ENCODE assay signal across 10 mouse cellular contexts in genomic region chr11:94073283-94073682, GRCm38 (mm10).
DNase-seq lines count a peak whose midpoint lies in the region; ATAC-seq and TF ChIP-seq lines count a peak whose summit lies in the region.
"Had no signal": no experiment of that assay in that cellular context is flagged by ENCODE, and none has a peak within 500 bp of the region (broad histone marks: within the 10 kb centered on the region; RNA-seq: fewer than 3 reads in every experiment).

No protein-coding gene starts in this region.

- ATAC-seq in CD4-positive, CD25-positive, alpha-beta regulatory T cell, adult 4 months = no peak

- peak; percentile 53 for TF ChIP-seq CTCF in kidney, adult 2 months (conservative IDR thresholded peaks at IDR 0.05; ENCODE audit: insufficient read depth, insufficient read length, low read depth, low read length)
- peak; percentile 36; the same call in 1 of the 2 replicates for TF ChIP-seq CTCF in brain, embryonic 14.5 days (IDR thresholded peaks at IDR 0.05; ENCODE audit: borderline replicate concordance, extremely low read depth, insufficient read depth, insufficient read length)

- H3K27ac ChIP-seq in kidney, adult 2 months (ENCODE audit: insufficient read depth, low read depth, low read length) = no peak overlapping the region
- H3K27ac ChIP-seq: hindbrain, embryonic 15.5 days; midbrain, embryonic 12.5 days had no signal

- 80% methylated on average over 4 of the region's 4 CpGs for WGBS in kidney, adult 2 months

- no peak overlapping the region for H3K4me3 ChIP-seq in kidney, adult 2 months (ENCODE audit: insufficient read depth, low read depth, low read length)
- H3K4me3 ChIP-seq: hindbrain, embryonic 15.5 days; midbrain, embryonic 12.5 days had no signal

- H3K36me3 ChIP-seq in kidney, adult 2 months (ENCODE audit: control insufficient read depth, insufficient read depth, low read length) = peaks cover 13% of the 10 kb centered on the region; the same call in 1 of the 2 replicates

- H3K4me1 ChIP-seq in kidney, adult 2 months (ENCODE audit: control insufficient read depth, insufficient read depth, low read length) = no peaks in the 10 kb centered on the region
- H3K4me1 ChIP-seq: hindbrain, embryonic 15.5 days; midbrain, embryonic 12.5 days had no signal

- H3K27me3 ChIP-seq in kidney, adult 2 months (replicated peaks; ENCODE audit: control insufficient read depth, insufficient read depth, low read length) = no peaks in the 10 kb centered on the region
- H3K27me3 ChIP-seq: hindbrain, embryonic 15.5 days; midbrain, embryonic 12.5 days had no signal

- intact Hi-C loops in left cerebral cortex, postnatal 14 days (cut with DNase I) = loop anchor here (5.0 kb wide), 1 partner anchor 36 kb away; no protein-coding TSS in a partner anchor
- intact Hi-C loops in gastrocnemius, postnatal 14 days (cut with DNase I; ENCODE audit: low total_unique reads) = no loop called here

- no peak for TF ChIP-seq POLR2A in kidney, adult 2 months (IDR thresholded peaks at IDR 0.05; ENCODE audit: low read depth, low read length)
- no peak for TF ChIP-seq POLR2A in brain, embryonic 14.5 days (IDR thresholded peaks at IDR 0.05; ENCODE audit: borderline replicate concordance, extremely low read depth, insufficient read depth, insufficient read length, poor library complexity, severe bottlenecking)

- DNase-seq in CD4-positive, CD25-positive, alpha-beta regulatory T cell, adult 2 months (ENCODE audit: low read depth, low spot score) = peak; percentile 42
- DNase-seq in kidney, adult 2 months = peak; percentile 21
- DNase-seq in kidney, postnatal 14 days = no peak
- DNase-seq in brain, embryonic 14.5 days (ENCODE audit: low read depth) = peak; percentile 48
- DNase-seq in lung, postnatal 14 days = peak; percentile 9
- no peak for DNase-seq in left cerebral cortex, postnatal 14 days (ENCODE audit: low spot score in 2 of 2)
- no peak for DNase-seq in gastrocnemius, postnatal 14 days

Comparison
In these comparisons a context has a peak if more than half of its experiments do, and no peak if none do; other contexts are left out.
1. DNase-seq: peak in CD4-positive, CD25-positive, alpha-beta regulatory T cell, adult 2 months (single experiment), kidney, adult 2 months (single experiment), brain, embryonic 14.5 days (single experiment) and lung, postnatal 14 days (single experiment); none in kidney, postnatal 14 days (single experiment), left cerebral cortex, postnatal 14 days (0 of 2) and gastrocnemius, postnatal 14 days (single experiment).